Mouse (Mus musculus): ENCODE data around the gene Slc1a5. TPM values are rescaled to one million over a fixed set of nuclear protein-coding genes. Genes with fewer than 3 reads are reported as not detected.

Gene Slc1a5
- polyA plus RNA-seq, 1 experiment, result 101 TPM

- no peaks in the 10 kb centered on the region for H3K27me3 ChIP-seq (ENCODE audit: control insufficient read depth, insufficient read depth, low read length, poor library complexity, severe bottlenecking)
- H3K4me3 ChIP-seq (ENCODE audit: low read depth, low read length), result peak overlapping the region; percentile 65
- no peak overlapping the region for H3K27ac ChIP-seq (ENCODE audit: insufficient read depth, low read length)
- no peaks in the 10 kb centered on the region for H3K9me3 ChIP-seq (replicated peaks; ENCODE audit: control insufficient read depth, insufficient read depth, low read length, poor library complexity, severe bottlenecking)
- TF ChIP-seq POLR2A (IDR thresholded peaks at IDR 0.05; ENCODE audit: insufficient read depth, low read length) (no peak), CTCF (IDR thresholded peaks at IDR 0.05; ENCODE audit: low read depth, low read length) (no peak), EP300 (IDR thresholded peaks at IDR 0.05; ENCODE audit: insufficient read depth, low read depth, low read length) (no peak)
- peaks cover 2% of the 10 kb centered on the region for H3K4me1 ChIP-seq (ENCODE audit: control insufficient read depth, insufficient read depth, low read length)
- H3K9ac ChIP-seq (ENCODE audit: low read depth, poor library complexity, severe bottlenecking), result 0 out of 2 replicates have a peak overlapping the region, but pooled peaks have one; percentile 10
- no peaks in the 10 kb centered on the region for H3K36me3 ChIP-seq (ENCODE audit: control insufficient read depth, insufficient read depth, low read length, poor library complexity, severe bottlenecking)
Measured at GRCm38 (mm10) chr7:16845072-16845819, 64.1 kb downstream of the Slc1a5 start.

DNA sequence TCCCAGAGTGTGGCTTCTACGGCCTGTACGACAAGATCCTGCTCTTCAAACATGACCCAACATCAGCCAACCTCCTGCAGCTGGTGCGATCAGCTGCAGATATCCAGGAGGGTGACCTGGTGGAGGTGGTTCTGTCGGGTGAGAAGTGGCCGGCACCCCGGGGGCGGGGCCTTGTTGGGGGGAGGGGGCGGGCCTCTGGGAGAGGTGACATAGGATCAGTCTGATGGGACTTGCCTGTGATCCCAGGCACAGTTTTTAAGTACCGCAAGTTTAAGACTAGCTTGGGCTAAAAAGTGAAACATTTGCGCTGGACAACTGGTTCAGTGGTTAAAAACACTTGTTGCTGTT lies 64.7 kb downstream of the Slc1a5 start:
- Histone ChIP-seq H3K27ac (ENCODE audit: insufficient read depth, low read length) (no peak overlapping the region), H3K36me3 (ENCODE audit: control insufficient read depth, insufficient read depth, low read length, poor library complexity, severe bottlenecking) (no peaks in the 10 kb centered on the region), H3K9me3 (replicated peaks; ENCODE audit: control insufficient read depth, insufficient read depth, low read length, poor library complexity, severe bottlenecking) (no peaks in the 10 kb centered on the region), H3K27me3 (ENCODE audit: control insufficient read depth, insufficient read depth, low read length, poor library complexity, severe bottlenecking) (no peaks in the 10 kb centered on the region), H3K4me1 (ENCODE audit: control insufficient read depth, insufficient read depth, low read length) (peaks cover 2% of the 10 kb centered on the region), H3K4me3 (ENCODE audit: low read depth, low read length) (peak overlapping the region; percentile 65), H3K9ac (ENCODE audit: low read depth, poor library complexity, severe bottlenecking) (0 out of 2 replicates have a peak overlapping the region, but pooled peaks have one; percentile 10)
- TF ChIP-seq POLR2A (IDR thresholded peaks at IDR 0.05; ENCODE audit: insufficient read depth, low read length), result no peak
- TF ChIP-seq CTCF (IDR thresholded peaks at IDR 0.05; ENCODE audit: low read depth, low read length), result no peak
- no peak for TF ChIP-seq EP300 (IDR thresholded peaks at IDR 0.05; ENCODE audit: insufficient read depth, low read depth, low read length)

DNA sequence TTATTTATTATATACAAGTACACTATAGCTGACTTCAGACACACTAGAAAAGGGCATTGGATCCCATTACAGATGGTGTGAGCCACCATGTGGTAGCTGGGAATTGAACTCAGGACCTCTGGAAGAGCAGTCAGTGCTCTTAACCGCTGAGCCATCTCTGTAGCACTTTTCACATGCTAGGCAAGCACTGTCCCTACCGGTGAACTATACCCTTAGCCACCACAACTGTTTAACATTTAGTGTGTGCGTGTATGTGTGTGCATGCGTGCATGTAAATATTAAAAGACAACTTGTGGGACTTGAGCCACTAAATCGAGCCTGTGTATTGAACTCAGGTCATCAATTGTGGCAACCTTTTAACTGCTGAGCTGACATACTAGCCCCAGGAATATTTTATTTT lies 65.6 kb downstream of the Slc1a5 start:
- Histone ChIP-seq H3K4me3 (ENCODE audit: low read depth, low read length) (no peak overlapping the region), H3K9ac (ENCODE audit: low read depth, poor library complexity, severe bottlenecking) (no peak overlapping the region), H3K4me1 (ENCODE audit: control insufficient read depth, insufficient read depth, low read length) (peaks cover 2% of the 10 kb centered on the region), H3K36me3 (ENCODE audit: control insufficient read depth, insufficient read depth, low read length, poor library complexity, severe bottlenecking) (no peaks in the 10 kb centered on the region), H3K27me3 (ENCODE audit: control insufficient read depth, insufficient read depth, low read length, poor library complexity, severe bottlenecking) (no peaks in the 10 kb centered on the region), H3K9me3 (replicated peaks; ENCODE audit: control insufficient read depth, insufficient read depth, low read length, poor library complexity, severe bottlenecking) (no peaks in the 10 kb centered on the region), H3K27ac (ENCODE audit: insufficient read depth, low read length) (no peak overlapping the region)
- TF ChIP-seq POLR2A (IDR thresholded peaks at IDR 0.05; ENCODE audit: insufficient read depth, low read length), result no peak
- TF ChIP-seq CTCF (IDR thresholded peaks at IDR 0.05; ENCODE audit: low read depth, low read length), result no peak
- no peak for TF ChIP-seq EP300 (IDR thresholded peaks at IDR 0.05; ENCODE audit: insufficient read depth, low read depth, low read length)

DNA sequence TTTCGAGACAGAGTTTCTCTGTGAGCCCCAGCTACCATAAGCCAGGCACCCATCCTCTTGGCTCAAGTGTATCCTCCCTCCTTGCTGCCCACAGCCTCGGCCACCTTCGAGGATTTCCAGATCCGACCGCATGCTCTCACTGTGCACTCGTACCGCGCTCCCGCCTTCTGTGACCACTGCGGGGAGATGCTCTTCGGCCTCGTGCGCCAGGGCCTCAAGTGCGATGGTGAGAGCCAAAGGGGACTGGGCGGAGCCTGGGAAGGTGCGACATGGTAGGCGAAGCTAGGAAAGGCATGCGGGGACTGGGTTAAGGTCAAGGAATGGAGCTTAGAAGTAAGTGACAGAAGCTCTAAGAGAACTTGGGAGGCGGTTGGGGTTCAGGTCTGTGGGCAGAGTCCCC lies 66.4 kb downstream of the Slc1a5 start:
- Histone ChIP-seq H3K27me3 (ENCODE audit: control insufficient read depth, insufficient read depth, low read length, poor library complexity, severe bottlenecking) (no peaks in the 10 kb centered on the region), H3K27ac (ENCODE audit: insufficient read depth, low read length) (no peak overlapping the region), H3K36me3 (ENCODE audit: control insufficient read depth, insufficient read depth, low read length, poor library complexity, severe bottlenecking) (no peaks in the 10 kb centered on the region), H3K4me1 (ENCODE audit: control insufficient read depth, insufficient read depth, low read length) (peaks cover 2% of the 10 kb centered on the region), H3K9me3 (replicated peaks; ENCODE audit: control insufficient read depth, insufficient read depth, low read length, poor library complexity, severe bottlenecking) (no peaks in the 10 kb centered on the region), H3K9ac (ENCODE audit: low read depth, poor library complexity, severe bottlenecking) (no peak overlapping the region), H3K4me3 (ENCODE audit: low read depth, low read length) (no peak overlapping the region)
- no peak for TF ChIP-seq CTCF (IDR thresholded peaks at IDR 0.05; ENCODE audit: low read depth, low read length)
- no peak for TF ChIP-seq POLR2A (IDR thresholded peaks at IDR 0.05; ENCODE audit: insufficient read depth, low read length)
- no peak for TF ChIP-seq EP300 (IDR thresholded peaks at IDR 0.05; ENCODE audit: insufficient read depth, low read depth, low read length)

Other genes with a start within 250 kb of the Slc1a5 start
- gene Arhgap35, start 166.3 kb upstream of the Slc1a5 start, polyA plus RNA-seq (2011; ENCODE audit: insufficient read depth, insufficient read length, low read depth, missing spikeins), result 47.9 and 48.5 TPM in 2 replicates
- not detected in 2 replicates for gene Ceacam15, start 105.6 kb upstream of the Slc1a5 start, polyA plus RNA-seq (2011; ENCODE audit: insufficient read depth, insufficient read length, low read depth, missing spikeins)
- not detected in 2 replicates for gene Ceacam9, start 59.4 kb upstream of the Slc1a5 start, polyA plus RNA-seq (2011; ENCODE audit: insufficient read depth, insufficient read length, low read depth, missing spikeins)
- gene Ap2s1, start 42.9 kb upstream of the Slc1a5 start, polyA plus RNA-seq (2011; ENCODE audit: insufficient read depth, insufficient read length, low read depth, missing spikeins), result 88.3 and 91.5 TPM in 2 replicates
- 53.5 and 55.5 TPM in 2 replicates for gene Strn4, start 34.5 kb downstream of the Slc1a5 start, polyA plus RNA-seq (2011; ENCODE audit: insufficient read depth, insufficient read length, low read depth, missing spikeins)
- gene Fkrp, start 35.4 kb downstream of the Slc1a5 start, polyA plus RNA-seq (2011; ENCODE audit: insufficient read depth, insufficient read length, low read depth, missing spikeins), result 14.7 and 17.4 TPM in 2 replicates
- 18.4 and 18.5 TPM in 2 replicates for gene Prkd2, start 61.6 kb downstream of the Slc1a5 start, polyA plus RNA-seq (2011; ENCODE audit: insufficient read depth, insufficient read length, low read depth, missing spikeins)
- 19.2 and 20.8 TPM in 2 replicates for gene Dact3, start 94.0 kb downstream of the Slc1a5 start, polyA plus RNA-seq (2011; ENCODE audit: insufficient read depth, insufficient read length, low read depth, missing spikeins)
- 4.5 and 4.6 TPM in 2 replicates for gene Gng8, start 110.4 kb downstream of the Slc1a5 start, polyA plus RNA-seq (2011; ENCODE audit: insufficient read depth, insufficient read length, low read depth, missing spikeins)
- not detected in 2 replicates for gene Ptgir, start 125.2 kb downstream of the Slc1a5 start, polyA plus RNA-seq (2011; ENCODE audit: insufficient read depth, insufficient read length, low read depth, missing spikeins)
- gene Calm3, start 142.8 kb downstream of the Slc1a5 start, polyA plus RNA-seq (2011; ENCODE audit: insufficient read depth, insufficient read length, low read depth, missing spikeins), result 358 and 368 TPM in 2 replicates
- 1.5 and 1.6 TPM in 2 replicates for gene Pnmal2, start 163.3 kb downstream of the Slc1a5 start, polyA plus RNA-seq (2011; ENCODE audit: insufficient read depth, insufficient read length, low read depth, missing spikeins)
- gene Pnmal1, start 178.3 kb downstream of the Slc1a5 start, polyA plus RNA-seq (2011; ENCODE audit: insufficient read depth, insufficient read length, low read depth, missing spikeins), result not detected in 2 replicates
- gene Gm42372, start 201.7 kb downstream of the Slc1a5 start, polyA plus RNA-seq (2011; ENCODE audit: insufficient read depth, insufficient read length, low read depth, missing spikeins), result 1.1 and 1.2 TPM in 2 replicates
- 4.2 and 4.4 TPM in 2 replicates for gene Ccdc8, start 211.4 kb downstream of the Slc1a5 start, polyA plus RNA-seq (2011; ENCODE audit: insufficient read depth, insufficient read length, low read depth, missing spikeins)
- gene Ppp5c, start 246.6 kb downstream of the Slc1a5 start, polyA plus RNA-seq (2011; ENCODE audit: insufficient read depth, insufficient read length, low read depth, missing spikeins), result 106 and 107 TPM in 2 replicates